Mouse (Mus musculus) hindbrain, embryonic 15.5 days (tissue): Measurements from ENCODE around the gene Prkce. TPM values are rescaled to one million over a fixed set of nuclear protein-coding genes. Genes with fewer than 3 reads are reported as not detected.

Source experiments
- ATAC-seq: fragments of 200-750 bp; cut with Nextera tagmentation; 2 replicates; pipeline ENCODE4 v1.8.0; 2017; ENCODE audit warnings: low read depth, moderate number of reproducible peaks, moderate TSS enrichment; ENCODE audit not compliant: low FRiP score
- H3K27ac ChIP-seq: fragments of 300-500 bp; sonication (generic); replicated peaks from 2 replicates; pipeline ENCODE4 v1.5.1; 2015; ENCODE audit warnings: mild to moderate bottlenecking, inconsistent platforms
- H3K27me3 ChIP-seq: fragments of 300-500 bp; sonication (generic); 2 replicates; pipeline ENCODE4 v1.6.1; 2015; ENCODE audit warnings: control low read depth, inconsistent platforms
- H3K36me3 ChIP-seq: fragments of 300-500 bp; sonication (generic); 2 replicates; pipeline ENCODE4 v1.6.1; 2015; ENCODE audit warnings: control low read depth, inconsistent platforms
- H3K4me1 ChIP-seq: fragments of 300-500 bp; sonication (generic); replicated peaks from 2 replicates; pipeline ENCODE4 v1.6.1; 2015; ENCODE audit warnings: control low read depth, inconsistent platforms
- H3K4me2 ChIP-seq: fragments of 300-500 bp; sonication (generic); 2 replicates; pipeline ENCODE4 v1.6.1; 2015; ENCODE audit warnings: moderate library complexity, mild to moderate bottlenecking, inconsistent platforms
- H3K4me3 ChIP-seq: fragments of 300-500 bp; sonication (generic); 2 replicates; pipeline ENCODE4 v1.5.1; 2015; ENCODE audit warnings: mild to moderate bottlenecking, inconsistent platforms
- H3K9ac ChIP-seq: fragments of 300-500 bp; sonication (generic); 2 replicates; pipeline ENCODE4 v1.6.1; 2015; ENCODE audit warnings: inconsistent platforms
- H3K9me3 ChIP-seq: fragments of 300-500 bp; sonication (generic); 2 replicates; pipeline ENCODE4 v1.6.1; 2016; ENCODE audit warnings: control low read depth, inconsistent platforms
- WGBS: fragments of 180-500 bp; shearing (Covaris S2); methylation state at CpG from one replicate; pipeline ENCODE4 v1.1.7; 2015; 5-methylcytosine and 5-hydroxymethylcytosine counted together
- polyA plus RNA-seq: library from polyadenylated mRNA; unstranded; fragments of >200 nt; fragmentation: Nextera tagmentation; extraction: Ambion mirVana; gene quantifications from 2 replicates; pipeline ENCODE4 v1.2.1, GENCODE M21; 2015

Gene Prkce
- polyA plus RNA-seq, 1 experiment from 2014 or later = 45.7 TPM

DNA sequence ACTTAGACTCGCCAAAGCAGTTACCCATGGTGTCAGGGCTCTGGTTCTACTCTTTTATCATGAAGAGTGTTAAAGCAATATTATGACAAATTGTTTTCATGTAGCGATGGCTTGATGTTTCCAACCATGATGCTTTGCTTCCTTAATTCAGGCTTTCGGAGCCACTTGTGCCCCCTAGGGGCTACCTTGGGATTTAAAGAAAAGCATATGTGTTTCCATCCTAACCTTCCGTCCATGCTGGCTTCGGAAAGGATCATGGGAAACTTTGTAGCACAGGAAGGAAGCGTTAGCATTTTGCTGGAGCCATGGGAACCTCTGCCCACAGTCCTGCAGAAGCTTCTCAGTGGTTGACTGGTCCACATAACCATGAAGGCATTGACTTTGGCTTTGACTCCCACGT is 351.0 kb downstream of the Prkce start:
- Histone ChIP-seq H3K9ac (no peak overlapping the region), H3K4me1 (no peaks in the 10 kb centered on the region), H3K9me3 (no peaks in the 10 kb centered on the region), H3K27me3 (no peaks in the 10 kb centered on the region), H3K4me2 (no peak overlapping the region), H3K36me3 (no peaks in the 10 kb centered on the region), H3K4me3 (no peak overlapping the region), H3K27ac (no peak overlapping the region)
- no peak for ATAC-seq
- 90% methylated on average over 7 of the region's 7 CpGs for WGBS

DNA sequence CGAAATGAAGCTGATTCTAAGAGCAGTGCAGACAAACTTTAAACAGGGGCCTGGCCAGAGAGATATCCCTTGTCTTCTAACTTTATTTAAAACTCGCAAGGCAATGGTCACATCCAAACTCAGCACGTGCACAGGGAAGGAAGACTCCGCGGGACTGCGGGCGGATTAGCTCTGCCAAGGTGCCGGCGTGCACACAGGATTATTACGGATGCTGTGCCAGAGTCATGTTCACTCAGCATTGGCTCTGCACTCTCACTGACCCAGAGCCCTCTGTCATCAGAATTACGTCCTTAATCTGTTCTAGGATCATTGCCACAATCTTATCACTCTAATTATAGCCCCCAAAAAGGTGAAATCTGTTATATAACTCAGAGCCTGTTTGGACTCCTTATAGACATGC is 353.7 kb downstream of the Prkce start:
- Histone ChIP-seq H3K4me2 (no peak overlapping the region), H3K4me1 (no peaks in the 10 kb centered on the region), H3K27me3 (no peaks in the 10 kb centered on the region), H3K9ac (no peak overlapping the region), H3K27ac (no peak overlapping the region), H3K4me3 (no peak overlapping the region), H3K36me3 (no peaks in the 10 kb centered on the region), H3K9me3 (no peaks in the 10 kb centered on the region)
- no peak for ATAC-seq
- 89% methylated on average over 11 of the region's 11 CpGs for WGBS

- Histone ChIP-seq H3K4me1 (no peaks in the 10 kb centered on the region), H3K9ac (no peak overlapping the region), H3K4me3 (no peak overlapping the region), H3K27me3 (no peaks in the 10 kb centered on the region), H3K9me3 (no peaks in the 10 kb centered on the region), H3K4me2 (no peak overlapping the region), H3K27ac (no peak overlapping the region), H3K36me3 (no peaks in the 10 kb centered on the region)
- 98% methylated on average over 5 of the region's 5 CpGs for WGBS
- ATAC-seq = no peak
These were observed 355.1 kb downstream of the Prkce start for GRCm38 (mm10) chr17:86522649-86523048.

DNA sequence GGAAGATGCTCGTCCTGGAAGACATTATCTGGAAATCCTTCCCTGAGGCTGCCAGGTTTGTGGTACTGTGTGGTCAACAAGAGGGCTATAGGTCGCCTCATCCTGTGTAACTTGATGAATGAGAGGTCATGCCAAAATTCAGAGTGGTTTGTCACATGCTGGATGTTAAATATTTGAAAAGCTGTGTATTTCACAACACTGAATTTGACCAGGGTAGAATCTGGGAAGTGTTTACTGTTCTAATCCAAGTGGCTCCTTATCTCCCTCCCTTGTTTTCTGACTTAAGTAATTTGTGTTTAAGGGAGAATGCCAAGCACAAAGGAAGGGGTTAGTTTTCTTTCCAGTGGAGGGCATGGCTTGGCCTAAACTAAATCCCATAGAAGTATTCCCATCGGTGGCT is 355.8 kb downstream of the Prkce start:
- Histone ChIP-seq H3K27ac (no peak overlapping the region), H3K4me1 (no peaks in the 10 kb centered on the region), H3K27me3 (no peaks in the 10 kb centered on the region), H3K4me3 (no peak overlapping the region), H3K36me3 (no peaks in the 10 kb centered on the region), H3K9me3 (no peaks in the 10 kb centered on the region), H3K4me2 (no peak overlapping the region), H3K9ac (no peak overlapping the region)
- no peak for ATAC-seq
- 84% methylated on average over 3 of the region's 3 CpGs for WGBS

DNA sequence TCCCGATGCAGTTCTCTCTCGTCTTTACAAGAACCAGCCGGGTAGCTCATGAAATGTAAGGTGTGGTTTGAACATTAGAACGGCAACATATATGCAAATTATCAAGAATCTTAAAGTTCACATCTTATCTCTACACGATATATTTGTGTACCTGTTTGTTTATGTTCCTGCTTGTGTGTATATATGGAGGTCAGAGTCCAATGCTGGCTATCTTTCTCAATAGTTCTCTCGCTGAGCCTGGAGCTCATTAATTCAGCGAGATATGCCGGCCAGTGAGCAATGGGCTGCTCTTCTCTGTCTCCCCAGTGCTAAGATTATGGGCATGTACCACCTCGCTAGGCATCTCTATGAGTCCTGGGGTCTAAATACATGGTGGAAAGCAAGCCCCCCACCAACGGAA is 356.3 kb downstream of the Prkce start:
- no peak overlapping the region for H3K4me2 ChIP-seq
- no peak overlapping the region for H3K9ac ChIP-seq
- ATAC-seq = no peak
- H3K4me3 ChIP-seq = no peak overlapping the region
- H3K4me1 ChIP-seq = no peaks in the 10 kb centered on the region
- no peak overlapping the region for H3K27ac ChIP-seq
- H3K27me3 ChIP-seq = no peaks in the 10 kb centered on the region
- no peaks in the 10 kb centered on the region for H3K9me3 ChIP-seq
- 95% methylated on average over 10 of the region's 10 CpGs for WGBS
- no peaks in the 10 kb centered on the region for H3K36me3 ChIP-seq

DNA sequence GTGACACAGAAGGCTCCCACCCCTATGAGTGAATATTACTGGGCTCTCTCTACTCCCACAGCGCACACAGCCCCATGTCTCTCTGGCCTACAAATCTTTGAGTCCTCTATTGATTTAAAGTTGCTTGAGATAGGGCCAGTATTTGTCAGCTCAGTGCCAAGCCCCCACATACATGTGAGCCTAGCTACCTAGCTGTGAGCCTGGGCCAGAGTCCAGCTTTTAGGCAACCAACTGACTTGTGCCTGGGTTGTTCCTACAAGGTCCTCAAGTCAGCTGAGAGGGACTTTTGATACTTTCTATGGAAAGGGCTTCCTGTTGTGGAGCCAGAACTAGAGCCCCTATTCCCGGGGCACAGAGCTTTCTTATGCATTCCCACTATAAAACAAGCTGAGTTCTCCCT is 357.5 kb downstream of the Prkce start:
- 82% methylated on average over 2 of the region's 2 CpGs for WGBS
- Histone ChIP-seq H3K9ac (no peak overlapping the region), H3K27me3 (no peaks in the 10 kb centered on the region), H3K4me1 (no peaks in the 10 kb centered on the region; the same call in 1 of the 2 replicates), H3K4me3 (no peak overlapping the region), H3K27ac (no peak overlapping the region), H3K9me3 (no peaks in the 10 kb centered on the region), H3K36me3 (no peaks in the 10 kb centered on the region), H3K4me2 (no peak overlapping the region)
- no peak for ATAC-seq

DNA sequence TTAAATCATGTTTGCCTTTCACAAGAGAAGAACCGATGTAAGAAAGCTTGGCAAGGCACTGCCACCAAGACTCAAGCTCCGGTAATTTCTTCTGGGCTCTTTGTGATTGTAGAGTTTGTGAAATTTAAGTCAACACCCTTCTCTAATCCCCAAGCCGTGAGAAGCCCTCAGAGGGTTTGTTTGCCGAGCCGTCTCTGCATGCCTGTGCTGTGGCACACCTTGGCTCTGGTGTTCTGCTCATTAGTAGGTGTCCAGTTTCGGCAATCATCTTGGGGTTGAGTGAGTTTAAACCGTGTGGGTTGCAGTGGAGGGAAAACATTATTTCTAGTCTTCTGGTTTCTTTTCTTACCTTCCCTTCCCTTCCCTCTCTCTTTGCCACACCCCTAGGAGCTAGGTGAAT is 358.4 kb downstream of the Prkce start:
- no peaks in the 10 kb centered on the region; the same call in 1 of the 2 replicates for H3K4me1 ChIP-seq
- 91% methylated on average over 7 of the region's 7 CpGs for WGBS

DNA sequence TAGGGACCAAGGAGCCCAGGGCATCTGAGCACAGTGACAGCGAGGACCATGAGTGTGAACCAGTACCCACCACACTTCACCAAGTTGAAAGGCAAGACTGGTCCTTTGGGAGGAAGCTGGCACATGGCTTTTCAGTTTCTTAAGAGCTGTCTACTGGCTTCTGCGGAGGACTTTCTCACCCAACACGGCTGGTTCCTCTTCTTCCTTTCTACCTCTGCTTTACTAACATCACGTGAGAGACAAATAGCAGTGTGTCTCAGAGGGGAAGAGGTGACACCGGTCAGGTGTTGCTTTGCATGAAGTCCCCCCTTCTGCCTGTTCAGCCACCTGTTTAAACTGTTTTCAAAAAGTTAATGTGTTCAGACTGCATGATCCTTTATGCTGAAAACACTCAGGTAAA is 359.7 kb downstream of the Prkce start:
- no peak overlapping the region for H3K4me3 ChIP-seq
- no peaks in the 10 kb centered on the region for H3K9me3 ChIP-seq
- no peaks in the 10 kb centered on the region for H3K27me3 ChIP-seq
- no peak overlapping the region for H3K4me2 ChIP-seq
- no peak overlapping the region for H3K9ac ChIP-seq
- no peaks in the 10 kb centered on the region; the same call in 1 of the 2 replicates for H3K4me1 ChIP-seq
- WGBS = 92% methylated on average over 5 of the region's 5 CpGs
- ATAC-seq = no peak
- H3K27ac ChIP-seq = no peak overlapping the region
- H3K36me3 ChIP-seq = no peaks in the 10 kb centered on the region

More for the DNA sequence above, 358.4 kb downstream of the Prkce start:
- H3K9ac ChIP-seq = no peak overlapping the region
- no peak overlapping the region for H3K27ac ChIP-seq
- no peaks in the 10 kb centered on the region for H3K9me3 ChIP-seq
- H3K4me2 ChIP-seq = no peak overlapping the region
- H3K4me3 ChIP-seq = no peak overlapping the region
- ATAC-seq = no peak
- H3K36me3 ChIP-seq = no peaks in the 10 kb centered on the region
- no peaks in the 10 kb centered on the region for H3K27me3 ChIP-seq

GRCm38 (mm10) chr17:86529003-86529402 is 361.4 kb downstream of the Prkce start:
- 84% methylated on average over 10 of the region's 10 CpGs for WGBS
- no peak overlapping the region for H3K4me2 ChIP-seq
- H3K9me3 ChIP-seq = no peaks in the 10 kb centered on the region
- no peak overlapping the region for H3K27ac ChIP-seq
- no peak overlapping the region for H3K4me3 ChIP-seq
- no peaks in the 10 kb centered on the region for H3K27me3 ChIP-seq
- H3K9ac ChIP-seq = no peak overlapping the region
- no peaks in the 10 kb centered on the region for H3K36me3 ChIP-seq
- no peak for ATAC-seq
- H3K4me1 ChIP-seq = peaks cover 6% of the 10 kb centered on the region

DNA sequence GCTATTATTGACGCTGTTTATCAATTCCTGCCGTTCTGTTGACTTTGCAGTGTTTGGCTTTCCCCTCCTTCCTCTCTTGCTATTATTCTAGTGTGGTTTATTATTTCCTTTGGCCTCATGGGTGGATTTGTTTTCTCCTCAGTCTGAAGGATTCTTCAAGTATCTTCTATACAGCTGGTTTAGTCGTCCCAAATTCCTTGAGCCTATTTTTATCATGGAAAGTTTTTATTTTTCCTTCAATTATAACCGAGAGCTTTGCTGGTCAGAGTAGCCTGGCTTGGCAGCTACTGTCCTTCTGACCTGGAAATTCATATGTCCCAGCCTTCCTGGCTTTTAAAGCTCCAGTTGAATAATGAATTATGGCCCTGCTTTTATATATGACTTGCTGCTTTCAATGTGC is 361.8 kb downstream of the Prkce start:
- no peak overlapping the region for H3K4me3 ChIP-seq
- no peak overlapping the region for H3K27ac ChIP-seq
- no peak for ATAC-seq
- H3K27me3 ChIP-seq = no peaks in the 10 kb centered on the region
- H3K36me3 ChIP-seq = no peaks in the 10 kb centered on the region
- H3K9me3 ChIP-seq = no peaks in the 10 kb centered on the region
- H3K4me1 ChIP-seq = peaks cover 6% of the 10 kb centered on the region
- WGBS = 81% methylated on average over 4 of the region's 4 CpGs
- H3K4me2 ChIP-seq = no peak overlapping the region
- H3K9ac ChIP-seq = no peak overlapping the region

GRCm38 (mm10) chr17:86531231-86531630 is 363.6 kb downstream of the Prkce start:
- H3K27ac ChIP-seq = no peak overlapping the region
- 91% methylated on average over 6 of the region's 6 CpGs for WGBS

DNA sequence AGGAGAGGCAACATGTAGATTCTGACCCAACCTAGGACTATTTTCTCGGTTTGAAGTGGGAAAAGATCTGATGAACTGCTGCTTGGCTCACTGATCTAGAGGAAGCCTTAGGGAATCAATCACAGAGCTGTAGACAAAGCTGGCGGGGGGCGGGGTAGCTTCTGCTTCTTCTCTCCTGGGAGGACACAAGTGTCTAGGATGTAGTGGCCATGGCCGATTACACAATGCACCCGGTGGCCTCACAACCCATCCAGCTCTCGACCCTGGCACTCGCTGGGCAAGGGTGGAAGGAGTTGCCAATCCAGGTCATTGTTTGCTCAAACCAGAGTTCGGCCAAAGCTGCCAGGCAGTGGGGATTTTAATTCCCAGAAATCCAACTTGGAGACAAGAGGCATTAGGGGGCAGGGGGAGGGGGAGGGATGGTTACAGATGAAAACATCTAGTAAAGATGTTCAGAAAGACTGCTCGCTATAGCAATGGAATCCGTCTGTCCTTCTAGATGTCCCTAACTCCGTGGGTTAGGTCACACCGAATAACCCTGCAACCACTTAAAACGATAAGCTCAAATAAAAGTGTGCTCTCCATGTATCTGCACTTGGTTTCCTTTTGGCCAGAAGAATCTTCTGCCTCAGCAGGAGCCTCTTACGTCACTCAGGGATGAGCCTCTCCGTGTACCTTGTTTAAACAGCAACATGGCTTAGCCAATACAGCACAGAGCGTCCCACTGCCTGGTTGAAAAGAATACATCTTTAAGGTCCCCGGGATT is 365.4 kb downstream of the Prkce start:
- Histone ChIP-seq H3K4me1 (peaks cover 19% of the 10 kb centered on the region), H3K27me3 (no peaks in the 10 kb centered on the region), H3K36me3 (no peaks in the 10 kb centered on the region), H3K4me2 (no peak overlapping the region), H3K9ac (no peak overlapping the region), H3K9me3 (no peaks in the 10 kb centered on the region), H3K4me3 (no peak overlapping the region), H3K27ac (no peak overlapping the region)
- no peak for ATAC-seq
- 70% methylated on average over 17 of the region's 17 CpGs for WGBS

More at GRCm38 (mm10) chr17:86531231-86531630, 363.6 kb downstream of the Prkce start:
- H3K4me3 ChIP-seq = no peak overlapping the region
- H3K27me3 ChIP-seq = no peaks in the 10 kb centered on the region
- no peaks in the 10 kb centered on the region for H3K36me3 ChIP-seq
- H3K9ac ChIP-seq = no peak overlapping the region
- ATAC-seq = no peak
- H3K9me3 ChIP-seq = no peaks in the 10 kb centered on the region
- H3K4me1 ChIP-seq = peaks cover 18% of the 10 kb centered on the region
- H3K4me2 ChIP-seq = no peak overlapping the region

DNA sequence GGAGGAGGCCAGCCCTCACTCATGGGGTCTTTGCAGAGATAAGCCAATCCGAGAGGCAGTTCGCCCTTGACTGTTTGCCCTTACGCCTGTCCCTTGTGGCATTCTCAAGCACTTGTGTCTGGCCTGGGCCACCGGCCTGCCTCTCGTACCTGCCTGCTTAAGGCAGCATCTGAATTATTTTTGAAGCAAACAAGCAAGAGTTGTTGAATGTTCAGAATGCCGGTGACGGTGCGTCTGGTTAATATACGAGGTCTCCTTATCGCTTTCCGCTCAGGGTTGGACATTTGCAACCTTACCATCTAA is 365.9 kb downstream of the Prkce start:
- Histone ChIP-seq H3K4me3 (no peak overlapping the region), H3K9me3 (no peaks in the 10 kb centered on the region), H3K36me3 (no peaks in the 10 kb centered on the region), H3K4me1 (peaks cover 19% of the 10 kb centered on the region), H3K9ac (no peak overlapping the region), H3K4me2 (no peak overlapping the region), H3K27me3 (no peaks in the 10 kb centered on the region), H3K27ac (no peak overlapping the region)
- WGBS = 84% methylated on average over 11 of the region's 11 CpGs
- no peak for ATAC-seq
